Mouse (Mus musculus) liver (tissue): Measurements from ENCODE around the gene Hist4h4.

ENCODE experiments used
- DNase-seq: peaks from one replicate; pipeline ENCODE4 v3.0.0-alpha.2; 2020; ENCODE audit warnings: mixed read lengths

Gene Hist4h4

DNA sequence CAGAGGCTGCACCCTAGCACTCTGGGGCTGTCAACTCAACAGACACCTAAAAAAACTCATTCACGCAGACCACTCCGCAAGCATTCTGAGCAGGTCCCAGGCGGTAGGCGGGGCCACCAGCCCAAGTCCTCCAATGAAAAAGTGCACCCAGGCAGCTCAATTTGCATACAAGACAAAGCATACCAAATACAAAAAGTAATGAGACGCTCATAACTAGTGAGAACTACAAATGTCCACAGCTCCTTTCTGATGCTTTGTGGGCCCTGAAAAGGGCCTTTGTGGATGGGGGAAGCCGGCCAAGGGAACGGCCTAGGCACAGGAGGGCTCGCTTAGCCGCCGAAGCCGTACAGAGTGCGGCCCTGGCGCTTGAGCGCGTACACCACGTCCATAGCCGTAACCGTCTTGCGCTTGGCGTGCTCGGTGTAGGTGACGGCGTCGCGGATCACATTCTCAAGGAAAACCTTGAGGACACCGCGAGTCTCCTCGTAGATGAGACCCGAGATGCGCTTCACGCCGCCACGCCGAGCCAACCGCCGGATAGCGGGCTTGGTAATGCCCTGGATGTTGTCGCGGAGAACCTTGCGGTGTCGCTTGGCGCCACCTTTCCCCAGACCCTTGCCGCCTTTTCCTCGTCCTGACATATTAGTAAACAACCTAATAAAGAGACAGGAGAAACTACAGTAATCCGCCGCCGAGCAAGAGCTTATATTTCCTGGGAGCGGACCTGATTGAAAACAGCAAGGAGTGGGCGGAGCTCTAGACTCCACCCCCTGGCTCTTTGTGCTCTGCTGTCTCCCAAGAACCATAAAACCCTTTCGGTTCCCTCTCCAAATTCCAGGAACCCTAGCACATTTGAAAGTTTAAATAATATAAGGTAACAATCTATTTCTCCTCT lies at the start of gene Hist4h4:
Hist4h4 (minus strand) TSS at position 677 of the 895 bp plus-strand sequence.
- peak; percentile 94 for DNase-seq

DNA sequence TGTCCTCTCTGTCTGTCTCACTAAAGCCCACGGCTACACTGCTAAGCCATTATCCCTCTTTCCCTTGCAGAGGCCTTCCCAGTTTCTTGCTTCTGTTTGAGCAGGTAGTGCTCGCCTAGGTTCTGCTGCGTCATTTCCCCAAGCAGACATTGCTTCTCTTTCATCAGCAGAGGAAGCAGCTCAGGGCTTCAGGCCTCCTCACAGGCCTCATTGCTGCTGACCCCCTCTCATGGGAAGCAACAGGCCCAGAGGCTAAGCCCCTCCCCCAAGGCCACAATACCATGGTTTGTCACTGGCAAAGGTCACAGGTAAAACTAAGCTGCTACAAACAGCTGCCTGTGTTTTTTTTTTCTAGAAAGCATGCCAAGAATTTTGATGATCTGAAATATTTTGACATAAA lies 48.5 kb upstream of the Hist4h4 start:
- peak; percentile 53 for DNase-seq

DNA sequence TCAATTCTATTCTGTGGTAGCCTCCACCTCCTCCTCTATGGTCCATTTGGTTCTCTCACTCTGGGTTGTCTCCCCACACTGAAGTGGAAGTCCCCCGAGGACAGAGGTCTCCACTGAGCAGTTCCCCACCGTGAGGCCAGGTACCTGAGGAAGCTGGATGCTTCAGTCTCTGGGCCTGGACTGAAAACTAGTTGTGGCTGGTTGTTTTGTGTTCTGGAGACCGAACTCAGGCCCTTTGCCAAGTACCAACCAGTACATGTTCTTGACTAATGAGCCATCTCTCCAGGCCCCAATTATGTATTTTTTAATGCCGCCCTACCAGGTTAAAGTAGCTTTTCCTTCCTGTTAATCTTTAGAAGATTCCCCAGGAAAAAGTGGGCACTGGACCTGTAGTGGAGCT lies 48.1 kb upstream of the Hist4h4 start:
- DNase-seq, result no peak

DNA sequence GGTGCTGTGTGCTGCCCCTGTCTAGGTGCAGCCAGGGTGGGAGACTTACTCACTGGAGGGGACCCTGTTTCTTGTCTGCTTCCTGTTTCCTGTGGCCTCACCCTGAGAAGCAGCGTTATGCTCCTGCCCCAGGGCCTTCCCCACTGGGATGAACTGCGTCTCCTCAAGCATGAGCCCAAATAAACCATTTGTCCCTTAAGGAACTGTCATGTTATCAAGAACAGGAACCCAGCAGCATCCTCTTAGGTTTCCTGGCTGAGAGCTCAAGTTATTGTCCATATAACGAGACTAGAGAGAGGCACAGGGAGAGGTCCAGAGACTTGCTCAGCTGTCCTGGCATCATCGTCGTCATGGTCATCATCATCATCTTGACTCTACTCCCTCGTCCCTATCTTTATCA lies 46.1 kb upstream of the Hist4h4 start:
- no peak for DNase-seq

DNA sequence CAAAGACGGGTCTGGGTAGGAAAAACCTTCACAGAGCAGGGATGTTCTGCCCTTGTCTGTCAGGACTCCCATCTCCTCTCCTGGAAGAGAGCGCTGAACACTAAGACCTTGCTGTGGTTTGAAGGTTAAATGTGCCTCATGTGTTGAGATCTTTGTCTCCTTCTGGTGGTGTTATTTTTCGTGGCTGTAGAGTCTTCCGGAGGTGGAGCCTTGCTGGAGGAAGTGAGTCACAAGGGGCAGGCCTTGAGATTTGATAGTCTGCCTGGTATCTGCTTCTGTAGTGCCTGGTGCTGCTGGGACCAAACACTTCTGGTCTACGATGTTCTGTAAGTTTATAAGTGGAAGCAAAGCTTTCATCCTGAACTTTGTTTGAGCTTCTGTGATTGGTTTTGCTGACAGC lies 44.8 kb upstream of the Hist4h4 start:
- no peak for DNase-seq

DNA sequence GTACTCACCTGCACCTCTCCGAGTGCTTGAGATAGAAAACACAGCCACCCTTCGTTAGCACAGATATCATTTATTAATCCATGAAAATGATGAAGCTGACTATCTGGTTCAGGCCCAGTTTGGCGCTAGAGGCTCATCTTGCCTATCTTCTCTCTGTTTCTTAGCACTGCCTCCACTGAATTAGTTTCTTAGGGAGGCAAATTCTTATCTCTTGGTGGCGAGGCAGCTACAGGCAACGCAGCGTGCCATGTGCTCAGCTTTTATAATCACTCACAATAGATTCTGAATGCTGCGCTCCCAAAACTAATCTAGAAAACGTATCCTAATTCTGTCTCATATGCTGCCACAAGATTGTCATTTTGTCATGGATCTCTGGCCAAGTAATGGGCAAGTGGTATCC lies 44.2 kb upstream of the Hist4h4 start:
- DNase-seq, result peak; percentile 46

DNA sequence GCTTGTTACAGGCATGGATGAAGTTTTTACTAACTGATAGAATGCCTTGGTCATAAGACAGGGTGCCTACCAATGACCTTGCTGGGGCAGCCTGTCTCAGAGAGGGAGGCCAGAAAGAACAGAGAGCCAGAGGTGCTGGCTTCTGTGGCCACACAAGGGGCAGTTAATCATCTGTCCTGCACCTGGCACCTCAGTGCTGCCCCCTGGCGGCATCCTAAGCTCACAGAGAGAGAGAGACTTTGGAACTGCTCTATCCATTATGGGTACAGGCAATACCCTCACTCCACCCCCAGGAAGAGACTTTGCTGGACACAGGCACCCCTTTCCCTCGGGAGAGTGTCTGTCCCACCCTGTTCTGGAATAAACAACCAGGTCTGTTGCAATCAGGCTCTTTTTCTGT lies 43.6 kb upstream of the Hist4h4 start:
- DNase-seq, result peak; percentile 88

DNA sequence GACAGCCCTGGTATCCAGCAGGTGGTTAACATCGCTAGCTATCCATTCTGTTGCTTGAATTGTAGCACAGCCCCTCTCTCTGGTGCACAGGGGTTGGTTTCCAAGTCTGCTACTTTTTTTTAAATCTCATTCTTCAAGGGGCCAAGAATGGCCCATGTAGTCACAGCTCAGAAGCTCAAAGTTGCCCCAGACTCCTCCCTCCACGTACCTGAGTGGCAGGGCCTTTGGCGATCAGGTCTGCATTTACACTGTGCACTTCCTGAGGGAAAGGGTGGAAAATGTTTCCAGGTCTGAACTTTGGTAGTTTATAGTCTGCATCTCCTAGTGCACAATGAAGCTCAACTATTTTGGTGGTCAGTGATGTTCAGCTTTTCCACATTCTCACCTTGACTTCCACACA lies 43.1 kb upstream of the Hist4h4 start:
- DNase-seq, result no peak

DNA sequence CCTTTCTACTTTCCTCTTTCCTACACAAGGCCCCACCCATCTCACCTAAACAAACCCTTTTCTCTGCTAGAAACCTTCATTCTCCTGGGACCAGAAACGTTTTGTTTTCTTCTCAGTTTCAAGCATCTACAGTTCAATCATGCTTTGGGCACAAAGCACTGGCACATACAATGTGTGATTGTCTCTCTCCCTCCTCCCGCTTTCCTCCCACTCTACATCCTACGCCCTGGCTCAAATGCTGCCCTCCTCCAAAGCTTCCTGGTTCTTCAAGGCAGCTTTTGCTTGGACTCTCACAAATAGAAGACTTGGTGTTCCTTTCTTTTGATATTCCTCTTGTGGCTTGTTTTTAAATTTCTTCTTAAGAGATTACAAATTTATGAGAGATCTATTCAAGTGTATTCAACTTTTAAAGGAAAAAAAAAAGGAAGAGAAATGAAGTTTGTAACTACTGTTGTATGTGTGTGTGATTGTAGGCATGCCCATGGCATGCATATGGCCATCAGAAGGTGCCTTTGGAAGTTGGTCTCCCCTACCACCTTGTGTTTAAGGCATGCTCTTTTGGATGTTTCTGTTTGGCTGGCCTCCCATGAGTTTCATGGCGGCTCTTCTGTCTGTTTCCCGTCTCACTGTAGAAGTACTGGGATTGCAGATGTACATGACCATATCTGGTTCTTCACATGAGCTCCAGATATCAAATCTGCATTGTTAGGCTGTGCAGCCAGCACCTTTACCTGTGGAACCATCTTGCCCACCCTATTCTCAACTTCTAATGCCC lies 41.7 kb upstream of the Hist4h4 start:
- no peak for DNase-seq

DNA sequence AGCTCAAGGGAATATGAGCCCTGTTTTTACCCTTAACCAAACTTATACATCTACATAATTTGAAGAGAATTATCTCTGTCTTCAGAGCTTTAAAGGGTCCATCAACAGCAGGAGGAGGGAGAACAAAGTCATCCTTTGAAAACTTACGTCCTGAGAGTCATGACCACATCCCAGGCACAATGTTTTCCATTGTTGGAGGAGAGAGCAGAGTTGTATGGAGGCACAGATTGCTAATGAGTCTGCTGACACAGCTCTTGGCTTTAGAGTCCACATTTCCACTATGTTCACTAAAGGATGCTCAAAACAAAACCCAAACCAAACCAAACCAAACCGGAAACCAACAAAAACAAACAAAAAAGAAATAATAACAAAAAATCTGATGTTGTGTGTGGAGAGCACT lies 40.7 kb upstream of the Hist4h4 start:
- DNase-seq, result no peak

DNA sequence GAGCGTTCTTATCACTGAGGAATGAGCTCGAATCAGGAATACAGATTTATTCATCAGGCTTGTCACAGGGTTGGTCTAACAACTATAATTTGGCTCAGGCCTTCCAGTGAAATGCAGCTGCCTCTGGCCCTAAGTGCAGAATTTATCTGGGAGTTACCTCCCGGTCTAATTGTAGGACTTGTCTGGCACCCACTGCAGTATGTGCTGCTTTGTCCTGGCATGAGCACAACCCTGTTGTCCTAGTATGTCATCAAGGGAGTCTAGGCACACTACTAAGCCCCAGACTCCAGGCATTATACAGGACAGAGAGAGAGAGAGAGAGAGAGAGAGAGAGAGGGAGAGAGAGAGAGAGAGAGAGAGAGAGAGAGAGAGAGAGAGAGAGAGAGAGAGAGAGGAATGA lies 33.1 kb upstream of the Hist4h4 start:
- DNase-seq, result no peak

DNA sequence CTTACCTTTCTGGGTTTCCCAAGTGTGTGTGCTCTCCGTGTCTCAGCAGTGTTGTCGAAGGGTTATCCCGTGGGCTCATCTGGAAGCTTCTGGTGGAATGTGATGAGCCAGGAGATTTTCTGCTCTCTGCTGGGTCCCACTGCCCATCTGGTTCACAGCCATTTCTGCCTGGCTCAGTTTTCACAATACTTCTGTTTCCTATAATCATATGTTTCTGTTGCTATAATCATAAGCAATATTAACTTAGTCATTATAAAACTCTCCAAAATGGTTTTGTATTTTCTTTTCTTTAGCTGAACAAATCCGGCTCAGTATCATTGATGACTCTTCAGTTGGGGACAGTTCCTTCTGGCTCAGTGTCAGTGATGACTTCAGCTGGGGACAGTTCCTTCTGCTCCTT lies 31.1 kb upstream of the Hist4h4 start, which contains the start of gene Smco3:
Smco3 (minus strand) TSS at position 101 of the 400 bp plus-strand sequence.
- no peak for DNase-seq

DNA sequence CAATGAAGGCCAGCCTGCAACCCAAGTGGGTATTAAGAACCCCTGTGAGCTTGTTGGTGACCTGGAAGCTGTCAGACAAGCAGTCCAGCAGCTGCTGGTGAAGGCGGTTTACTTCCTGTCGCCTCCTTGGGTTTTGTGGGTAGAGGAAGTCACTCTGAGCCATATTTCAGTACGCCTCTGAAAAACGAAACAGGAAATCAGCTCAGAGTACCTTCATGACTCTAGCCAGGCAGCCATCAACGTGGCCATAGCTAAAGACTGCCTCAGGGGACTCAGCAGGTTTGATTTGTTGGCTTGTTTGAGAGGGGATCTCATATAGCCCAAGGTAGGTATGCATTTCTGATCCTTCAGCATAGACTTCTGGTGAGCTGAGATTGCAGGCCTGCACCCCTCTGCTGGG lies 27.5 kb upstream of the Hist4h4 start:
- DNase-seq, result no peak

DNA sequence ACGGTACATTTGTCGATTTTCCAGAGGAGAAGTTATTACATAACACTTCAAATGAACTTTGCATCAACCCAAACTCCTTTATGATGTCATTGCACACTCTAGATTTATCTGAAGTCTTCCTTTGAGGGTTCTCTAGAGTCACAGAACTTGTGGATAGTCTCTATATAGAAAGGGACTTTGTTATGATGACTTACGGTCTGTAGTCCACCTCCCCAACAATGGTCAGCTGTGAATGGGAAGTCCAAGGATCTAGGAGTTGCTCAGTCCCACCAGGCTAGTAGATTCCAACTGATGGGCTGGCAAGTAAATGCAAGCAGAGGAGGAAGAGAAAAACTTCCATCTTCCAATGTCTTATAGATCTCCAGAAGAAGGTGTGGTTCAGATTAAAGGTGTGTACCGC lies 24.5 kb upstream of the Hist4h4 start:
- no peak for DNase-seq

DNA sequence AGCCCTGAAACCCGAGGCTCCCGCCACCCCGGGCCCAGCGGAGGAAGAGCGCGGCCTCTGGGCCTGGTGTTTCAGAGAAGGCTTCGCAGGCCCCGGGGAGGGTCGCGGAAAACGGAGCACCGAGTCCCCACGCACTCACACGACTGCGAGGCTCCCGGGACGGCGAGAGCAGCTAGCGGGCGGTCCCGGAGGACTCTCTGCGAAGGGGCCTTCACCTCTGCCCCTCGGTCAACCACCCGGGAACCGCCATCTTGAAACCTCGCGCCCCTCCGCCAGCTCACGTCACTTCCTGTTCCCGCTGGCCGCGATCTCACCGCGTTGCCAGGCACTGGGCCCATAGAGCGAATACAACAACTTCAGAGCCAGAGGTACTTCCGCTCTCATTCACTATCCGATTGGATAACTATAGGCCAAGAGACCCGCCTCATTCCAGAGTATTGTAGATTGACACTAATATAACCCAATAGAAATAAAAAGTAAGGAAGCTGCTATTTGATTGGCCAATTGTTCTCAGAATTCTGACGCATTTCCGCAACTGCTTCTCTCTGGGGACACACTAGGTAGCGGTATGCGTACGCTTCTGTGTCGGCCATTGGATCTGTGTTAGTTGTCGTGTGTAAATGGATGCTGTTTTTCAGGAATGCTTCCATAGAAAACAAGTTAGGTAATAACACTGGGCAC lies 23.8 kb upstream of the Hist4h4 start, which contains the start of gene Wbp11:
Wbp11 (minus strand) TSS at position 353 of the 681 bp plus-strand sequence.
- DNase-seq, result peak; percentile 94

DNA sequence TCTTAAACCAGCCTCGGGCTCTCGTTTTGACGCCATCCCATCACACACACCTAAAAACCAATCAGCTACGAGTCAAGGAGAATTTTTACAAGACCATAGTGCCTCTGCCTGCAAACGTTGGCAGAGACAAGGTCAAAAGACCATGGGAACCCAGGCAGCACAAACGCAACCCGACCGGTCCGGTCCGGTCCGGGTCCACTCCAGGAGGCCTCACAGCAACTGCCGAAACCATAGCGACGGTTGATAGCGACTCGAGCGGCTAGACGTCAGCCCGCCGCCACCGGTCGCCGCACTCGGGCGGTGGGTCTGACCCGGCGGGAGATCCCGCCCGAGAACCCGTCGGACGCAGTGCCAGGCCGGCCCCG lies 23.3 kb upstream of the Hist4h4 start, which contains the start of gene BC049715:
BC049715 (plus strand) TSS at position 111 of the 365 bp plus-strand sequence.
- peak; percentile 56 for DNase-seq

DNA sequence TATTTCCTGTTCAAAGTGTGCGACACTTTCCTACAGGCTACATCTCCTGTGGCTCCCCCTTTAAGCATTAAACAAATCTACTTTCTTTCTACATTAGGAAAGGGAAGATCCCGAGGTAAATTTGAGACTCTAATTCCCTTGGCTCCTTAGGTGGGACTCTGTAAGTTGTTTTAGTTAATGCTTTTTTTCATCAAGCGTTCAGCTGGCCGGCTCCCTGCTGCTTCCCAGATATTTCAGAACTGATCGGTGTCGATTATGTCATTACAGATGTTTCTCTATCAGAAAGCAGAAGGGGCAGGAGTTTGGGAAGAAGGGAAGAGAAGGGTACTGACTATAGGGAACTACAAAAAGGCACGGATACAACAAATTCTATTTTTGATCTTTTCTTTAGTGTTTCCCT lies 22.9 kb upstream of the Hist4h4 start:
- no peak for DNase-seq

DNA sequence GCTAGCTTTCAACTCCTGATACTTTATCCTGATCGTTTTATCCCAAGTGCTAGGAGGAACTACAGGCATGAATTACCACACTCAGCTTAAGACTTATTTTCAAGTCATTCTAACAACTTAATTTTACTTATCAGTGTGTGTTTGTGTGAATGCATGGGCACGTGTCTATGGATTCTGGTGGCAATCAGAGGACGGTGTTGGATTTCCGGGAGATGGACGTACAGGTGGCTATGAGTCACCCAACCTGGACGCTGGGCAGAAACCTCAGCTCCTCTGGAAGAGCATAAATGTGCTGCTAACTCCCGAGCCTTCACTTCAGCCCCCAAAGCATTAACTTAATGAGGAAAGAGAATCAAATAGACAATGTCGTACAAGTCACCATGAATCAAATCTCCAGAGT lies 20.8 kb upstream of the Hist4h4 start:
- no peak for DNase-seq

DNA sequence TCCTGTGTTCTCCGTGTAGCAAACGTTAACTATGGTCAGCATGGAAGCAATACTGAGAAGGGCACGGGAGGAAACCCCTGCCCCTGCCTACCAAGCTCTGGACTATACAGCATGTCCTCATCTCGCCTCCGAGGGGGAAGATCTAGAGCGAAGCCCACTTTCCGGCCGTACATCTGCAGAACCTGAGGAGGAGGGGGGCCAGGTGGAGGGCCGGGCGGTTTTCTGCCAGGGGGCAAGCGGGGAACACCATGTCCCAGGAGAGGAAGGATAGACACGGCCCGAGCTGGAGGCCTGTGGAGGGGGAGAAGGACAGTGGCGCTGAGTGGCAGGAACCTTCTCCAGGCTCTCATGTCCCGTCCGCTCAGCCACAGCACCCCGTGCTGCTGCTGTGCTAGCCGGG lies 16.9 kb upstream of the Hist4h4 start:
- no peak for DNase-seq

DNA sequence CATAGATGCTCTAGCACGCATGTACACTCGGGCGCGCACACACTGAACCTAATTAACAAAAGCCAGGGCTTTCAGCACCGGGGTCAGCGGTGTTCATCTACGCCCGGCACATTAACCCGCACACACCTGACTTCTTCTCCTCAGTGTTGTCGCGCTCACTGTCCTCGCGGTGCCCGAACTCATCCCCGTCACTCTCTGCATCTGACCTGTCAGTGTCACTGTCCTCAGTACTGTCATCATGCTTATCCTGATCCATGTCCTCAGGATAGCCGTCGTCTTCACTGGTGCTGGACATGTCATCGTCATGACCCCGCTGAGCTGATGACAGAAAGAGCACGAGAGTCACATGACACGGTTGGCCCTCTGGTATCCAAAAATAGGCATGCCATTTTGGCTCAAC lies 16.2 kb upstream of the Hist4h4 start:
- no peak for DNase-seq

DNA sequence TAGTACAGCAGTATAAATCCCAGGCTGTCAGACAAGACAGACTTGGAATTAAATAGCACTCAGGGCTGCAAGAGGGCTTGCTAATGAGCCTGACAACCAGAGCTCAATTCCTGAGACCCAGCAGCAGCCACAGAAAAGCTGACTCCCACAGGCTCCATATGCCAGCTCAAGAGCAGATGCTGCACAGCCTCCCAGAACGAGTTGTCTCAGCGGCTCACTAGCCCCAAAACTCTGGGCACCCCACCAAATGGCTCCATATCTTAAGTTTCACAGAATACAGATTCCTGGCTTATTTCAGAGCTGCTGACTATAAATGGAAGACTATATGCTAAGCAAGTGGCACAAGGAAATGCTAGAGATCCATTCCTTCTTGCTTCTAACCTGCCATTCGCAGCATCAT lies 13.3 kb upstream of the Hist4h4 start:
- no peak for DNase-seq

DNA sequence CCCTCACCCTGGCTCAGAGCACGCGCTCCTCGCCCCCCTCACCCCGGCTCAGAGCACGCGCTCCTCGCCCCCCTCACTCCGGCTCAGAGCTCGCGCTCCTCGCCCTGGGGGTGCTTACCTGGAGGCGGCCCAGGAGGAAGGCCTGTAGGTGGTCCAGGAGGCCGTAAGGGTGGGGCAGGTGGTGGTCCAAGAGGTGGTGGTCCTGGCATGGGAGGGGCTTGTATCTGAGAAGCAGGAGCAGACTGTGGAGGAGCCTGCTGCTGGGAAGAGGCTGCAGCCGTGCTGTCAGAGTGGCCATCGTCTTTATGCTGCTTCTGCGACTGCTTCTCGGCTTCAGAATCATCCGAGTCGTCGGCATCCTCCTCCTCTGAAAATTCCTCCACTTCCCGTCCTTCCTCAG lies 12.6 kb upstream of the Hist4h4 start:
- no peak for DNase-seq

DNA sequence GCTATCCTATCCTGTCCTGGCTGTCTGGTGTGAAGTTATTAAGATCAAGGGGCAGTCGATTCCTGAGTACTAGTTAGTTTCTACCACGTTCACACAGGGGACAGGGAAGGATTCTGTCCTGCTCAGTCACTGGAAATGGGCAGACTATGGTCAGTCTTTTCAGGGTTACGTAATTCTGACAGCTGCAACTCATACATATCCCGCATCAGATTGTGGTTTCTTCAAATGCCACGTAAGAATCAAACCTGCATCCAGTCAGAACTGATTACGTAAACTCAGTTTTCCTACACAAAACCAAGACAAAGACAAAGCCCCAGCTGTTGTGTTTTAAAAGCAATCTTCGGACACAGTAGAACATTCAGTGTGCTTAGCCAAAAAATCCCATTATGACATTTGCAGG lies 11.2 kb upstream of the Hist4h4 start:
- DNase-seq, result no peak
